Mouse (Mus musculus): ENCODE data around the gene Dtd2. TPM values are rescaled to one million over a fixed set of nuclear protein-coding genes. Genes with fewer than 3 reads are reported as not detected.
A peak's percentile ranks its signal among the peaks of the same experiment; 100 is the strongest.

Gene Dtd2
- 20.7 and 21.9 TPM in 2 replicates for polyA plus RNA-seq (2014; fragmentation: Nextera tagmentation; extraction: Ambion mirVana)

GRCm38 (mm10) chr12:52005877-52006632 is at the start of gene Dtd2:
Gene Dtd2, minus strand, starts transcription at chr12:52006501.
- ATAC-seq (ENCODE audit: insufficient read depth, low FRiP score, low TSS enrichment): peak; percentile 90
- Histone ChIP-seq H3K4me2 (ENCODE audit: low read depth) (peak within 1 kb of the TSS; percentile 53), H3K9me3 (ENCODE audit: control insufficient read depth, low read length) (no peaks in the 10 kb centered on the region), H3K4me1 (ENCODE audit: control insufficient read depth, insufficient read depth, low read length) (no peaks in the 10 kb centered on the region), H3K36me3 (ENCODE audit: control insufficient read depth, insufficient read depth, low read length) (no peaks in the 10 kb centered on the region), H3K27me3 (ENCODE audit: control insufficient read depth, insufficient read depth, low read length) (no peaks in the 10 kb centered on the region), H3K27ac (ENCODE audit: low read depth, low read length) (no peak within 1 kb of the TSS), H3K4me3 (ENCODE audit: low read depth, low read length) (peak within 1 kb of the TSS; percentile 56), H3K9ac (ENCODE audit: low read length) (peak within 1 kb of the TSS; percentile 66)
- peak; percentile 95 for DNase-seq (ENCODE audit: low spot score)
- WGBS: 2% methylated on average over 46 of the region's 46 CpGs

DNA sequence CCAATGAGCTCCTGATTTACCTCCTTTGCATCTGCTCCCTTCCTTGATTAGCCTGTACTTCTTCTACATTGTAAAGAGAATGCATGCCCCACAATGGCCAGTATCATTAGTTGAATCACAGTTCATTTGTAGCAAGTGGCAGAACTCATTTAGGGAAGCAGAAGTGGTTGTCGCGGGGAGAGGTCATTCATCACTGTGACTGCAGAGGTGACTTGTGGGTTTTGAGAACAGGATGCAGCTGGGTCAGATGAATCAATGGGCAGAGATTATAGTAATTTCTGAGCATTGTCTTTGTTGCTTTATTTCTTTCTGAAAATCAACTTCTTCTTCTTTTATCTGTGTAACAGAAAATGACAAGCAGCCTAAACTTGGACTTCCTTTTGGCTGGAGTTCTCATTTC is 43.0 kb upstream of the Dtd2 start:
- no peak overlapping the region for H3K4me2 ChIP-seq (ENCODE audit: low read depth)
- ATAC-seq (ENCODE audit: insufficient read depth, low FRiP score, low TSS enrichment) (no peak), DNase-seq (ENCODE audit: low spot score) (no peak)
- no peaks in the 10 kb centered on the region for H3K36me3 ChIP-seq (ENCODE audit: control insufficient read depth, insufficient read depth, low read length)
- H3K9me3 ChIP-seq (ENCODE audit: control insufficient read depth, low read length): no peaks in the 10 kb centered on the region
- WGBS: 58% methylated on average over 2 of the region's 2 CpGs
- H3K9ac ChIP-seq (ENCODE audit: low read length): no peak overlapping the region
- no peaks in the 10 kb centered on the region for H3K27me3 ChIP-seq (ENCODE audit: control insufficient read depth, insufficient read depth, low read length)
- no peak overlapping the region for H3K27ac ChIP-seq (ENCODE audit: low read depth, low read length)
- H3K4me3 ChIP-seq (ENCODE audit: low read depth, low read length): no peak overlapping the region
- no peaks in the 10 kb centered on the region for H3K4me1 ChIP-seq (ENCODE audit: control insufficient read depth, insufficient read depth, low read length)

GRCm38 (mm10) chr12:52046371-52046770 is 40.1 kb upstream of the Dtd2 start:
- Histone ChIP-seq H3K4me3 (ENCODE audit: low read depth, low read length) (no peak overlapping the region), H3K36me3 (ENCODE audit: control insufficient read depth, insufficient read depth, low read length) (no peaks in the 10 kb centered on the region), H3K9ac (ENCODE audit: low read length) (no peak overlapping the region), H3K9me3 (ENCODE audit: control insufficient read depth, low read length) (no peaks in the 10 kb centered on the region), H3K4me2 (ENCODE audit: low read depth) (no peak overlapping the region), H3K27ac (ENCODE audit: low read depth, low read length) (no peak overlapping the region), H3K4me1 (ENCODE audit: control insufficient read depth, insufficient read depth, low read length) (no peaks in the 10 kb centered on the region), H3K27me3 (ENCODE audit: control insufficient read depth, insufficient read depth, low read length) (no peaks in the 10 kb centered on the region)
- ATAC-seq (ENCODE audit: insufficient read depth, low FRiP score, low TSS enrichment) (no peak), DNase-seq (ENCODE audit: low spot score) (no peak)
- 93% methylated on average over 4 of the region's 4 CpGs for WGBS

GRCm38 (mm10) chr12:52042818-52043336 is 36.6 kb upstream of the Dtd2 start:
- no peak overlapping the region for H3K4me2 ChIP-seq (ENCODE audit: low read depth)
- no peaks in the 10 kb centered on the region for H3K9me3 ChIP-seq (ENCODE audit: control insufficient read depth, low read length)
- H3K4me1 ChIP-seq (ENCODE audit: control insufficient read depth, insufficient read depth, low read length): no peaks in the 10 kb centered on the region
- H3K4me3 ChIP-seq (ENCODE audit: low read depth, low read length): no peak overlapping the region
- no peak overlapping the region for H3K9ac ChIP-seq (ENCODE audit: low read length)
- 87% methylated on average over 10 of the region's 10 CpGs for WGBS
- DNase-seq (ENCODE audit: low spot score): no peak
- H3K36me3 ChIP-seq (ENCODE audit: control insufficient read depth, insufficient read depth, low read length): no peaks in the 10 kb centered on the region
- no peaks in the 10 kb centered on the region for H3K27me3 ChIP-seq (ENCODE audit: control insufficient read depth, insufficient read depth, low read length)
- no peak overlapping the region for H3K27ac ChIP-seq (ENCODE audit: low read depth, low read length)
- ATAC-seq (ENCODE audit: insufficient read depth, low FRiP score, low TSS enrichment): no peak

GRCm38 (mm10) chr12:52038352-52038751 is 32.1 kb upstream of the Dtd2 start:
- 70% methylated on average over 3 of the region's 3 CpGs for WGBS
- Histone ChIP-seq H3K27ac (ENCODE audit: low read depth, low read length) (no peak overlapping the region), H3K4me2 (ENCODE audit: low read depth) (no peak overlapping the region), H3K4me1 (ENCODE audit: control insufficient read depth, insufficient read depth, low read length) (no peaks in the 10 kb centered on the region), H3K9ac (ENCODE audit: low read length) (no peak overlapping the region), H3K9me3 (ENCODE audit: control insufficient read depth, low read length) (no peaks in the 10 kb centered on the region), H3K27me3 (ENCODE audit: control insufficient read depth, insufficient read depth, low read length) (no peaks in the 10 kb centered on the region), H3K36me3 (ENCODE audit: control insufficient read depth, insufficient read depth, low read length) (no peaks in the 10 kb centered on the region), H3K4me3 (ENCODE audit: low read depth, low read length) (no peak overlapping the region)
- ATAC-seq (ENCODE audit: insufficient read depth, low FRiP score, low TSS enrichment) (no peak), DNase-seq (ENCODE audit: low spot score) (no peak)

DNA sequence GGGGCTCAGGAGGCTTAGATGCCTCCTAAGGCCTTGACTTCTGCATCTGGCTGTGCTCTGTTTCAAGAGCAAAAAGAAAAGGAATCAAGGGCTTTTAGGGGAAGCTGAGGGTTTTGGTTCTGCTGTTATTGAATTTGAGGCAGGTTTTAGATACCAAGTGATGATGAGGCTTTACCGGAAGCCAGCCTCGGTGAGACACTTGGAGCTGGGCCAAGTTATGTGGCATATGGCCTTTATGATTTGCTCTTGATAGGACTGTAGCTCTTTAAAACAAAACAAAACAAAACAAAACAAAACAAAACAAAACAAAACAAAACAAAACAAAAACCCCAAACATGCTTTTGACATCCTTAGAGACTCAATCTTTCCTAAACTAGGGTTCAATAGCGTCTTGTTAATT is 28.7 kb upstream of the Dtd2 start:
- Histone ChIP-seq H3K27ac (ENCODE audit: low read depth, low read length) (no peak overlapping the region), H3K4me1 (ENCODE audit: control insufficient read depth, insufficient read depth, low read length) (no peaks in the 10 kb centered on the region), H3K4me2 (ENCODE audit: low read depth) (no peak overlapping the region), H3K4me3 (ENCODE audit: low read depth, low read length) (no peak overlapping the region), H3K27me3 (ENCODE audit: control insufficient read depth, insufficient read depth, low read length) (no peaks in the 10 kb centered on the region), H3K9me3 (ENCODE audit: control insufficient read depth, low read length) (no peaks in the 10 kb centered on the region), H3K9ac (ENCODE audit: low read length) (no peak overlapping the region), H3K36me3 (ENCODE audit: control insufficient read depth, insufficient read depth, low read length) (no peaks in the 10 kb centered on the region)
- DNase-seq (ENCODE audit: low spot score) (no peak), ATAC-seq (ENCODE audit: insufficient read depth, low FRiP score, low TSS enrichment) (no peak)
- WGBS: 98% methylated on average over 3 of the region's 3 CpGs

- WGBS: 91% methylated on average over 6 of the region's 6 CpGs
Measured at GRCm38 (mm10) chr12:52032276-52032675, 26.0 kb upstream of the Dtd2 start.

GRCm38 (mm10) chr12:52027963-52028362 is 21.7 kb upstream of the Dtd2 start, which contains the start of gene Gpr33:
Gene Gpr33, minus strand, starts transcription at chr12:52028063.
- Histone ChIP-seq H3K36me3 (ENCODE audit: control insufficient read depth, insufficient read depth, low read length) (no peaks in the 10 kb centered on the region), H3K27ac (ENCODE audit: low read depth, low read length) (no peak within 1 kb of the TSS), H3K9me3 (ENCODE audit: control insufficient read depth, low read length) (no peaks in the 10 kb centered on the region), H3K4me1 (ENCODE audit: control insufficient read depth, insufficient read depth, low read length) (no peaks in the 10 kb centered on the region), H3K27me3 (ENCODE audit: control insufficient read depth, insufficient read depth, low read length) (no peaks in the 10 kb centered on the region), H3K4me3 (ENCODE audit: low read depth, low read length) (no peak within 1 kb of the TSS), H3K9ac (ENCODE audit: low read length) (no peak within 1 kb of the TSS), H3K4me2 (ENCODE audit: low read depth) (no peak within 1 kb of the TSS)
- no peak for ATAC-seq (ENCODE audit: insufficient read depth, low FRiP score, low TSS enrichment)
- no peak for DNase-seq (ENCODE audit: low spot score)
- WGBS: 97% methylated on average over 3 of the region's 3 CpGs

More at GRCm38 (mm10) chr12:52032276-52032675, 26.0 kb upstream of the Dtd2 start:
- DNase-seq (ENCODE audit: low spot score) (no peak), ATAC-seq (ENCODE audit: insufficient read depth, low FRiP score, low TSS enrichment) (no peak)
- Histone ChIP-seq H3K27me3 (ENCODE audit: control insufficient read depth, insufficient read depth, low read length) (no peaks in the 10 kb centered on the region), H3K4me2 (ENCODE audit: low read depth) (no peak overlapping the region), H3K36me3 (ENCODE audit: control insufficient read depth, insufficient read depth, low read length) (no peaks in the 10 kb centered on the region), H3K4me1 (ENCODE audit: control insufficient read depth, insufficient read depth, low read length) (no peaks in the 10 kb centered on the region), H3K9me3 (ENCODE audit: control insufficient read depth, low read length) (no peaks in the 10 kb centered on the region), H3K4me3 (ENCODE audit: low read depth, low read length) (no peak overlapping the region), H3K9ac (ENCODE audit: low read length) (no peak overlapping the region), H3K27ac (ENCODE audit: low read depth, low read length) (no peak overlapping the region)

GRCm38 (mm10) chr12:52014494-52015029 is 8.3 kb upstream of the Dtd2 start:
- DNase-seq (ENCODE audit: low spot score) (no peak), ATAC-seq (ENCODE audit: insufficient read depth, low FRiP score, low TSS enrichment) (no peak)
- Histone ChIP-seq H3K9ac (ENCODE audit: low read length) (no peak overlapping the region), H3K9me3 (ENCODE audit: control insufficient read depth, low read length) (no peaks in the 10 kb centered on the region), H3K27ac (ENCODE audit: low read depth, low read length) (no peak overlapping the region), H3K27me3 (ENCODE audit: control insufficient read depth, insufficient read depth, low read length) (no peaks in the 10 kb centered on the region), H3K36me3 (ENCODE audit: control insufficient read depth, insufficient read depth, low read length) (no peaks in the 10 kb centered on the region), H3K4me2 (ENCODE audit: low read depth) (no peak overlapping the region), H3K4me1 (ENCODE audit: control insufficient read depth, insufficient read depth, low read length) (no peaks in the 10 kb centered on the region), H3K4me3 (ENCODE audit: low read depth, low read length) (no peak overlapping the region)
- WGBS: 90% methylated on average over 7 of the region's 7 CpGs
